Mouse (Mus musculus): Measurements from ENCODE around the gene Dio1. TPM values are rescaled to one million over a fixed set of nuclear protein-coding genes. Genes with fewer than 3 reads are reported as not detected.

The Dio1 gene
- polyA plus RNA-seq, 1 experiment: not detected

- DNase-seq (ENCODE audit: extremely low spot score in 1 of 2, low spot score in 1 of 2): no peak
These were observed 4.7 kb downstream of the Dio1 start for GRCm38 (mm10) chr4:107302221-107302620.

DNA sequence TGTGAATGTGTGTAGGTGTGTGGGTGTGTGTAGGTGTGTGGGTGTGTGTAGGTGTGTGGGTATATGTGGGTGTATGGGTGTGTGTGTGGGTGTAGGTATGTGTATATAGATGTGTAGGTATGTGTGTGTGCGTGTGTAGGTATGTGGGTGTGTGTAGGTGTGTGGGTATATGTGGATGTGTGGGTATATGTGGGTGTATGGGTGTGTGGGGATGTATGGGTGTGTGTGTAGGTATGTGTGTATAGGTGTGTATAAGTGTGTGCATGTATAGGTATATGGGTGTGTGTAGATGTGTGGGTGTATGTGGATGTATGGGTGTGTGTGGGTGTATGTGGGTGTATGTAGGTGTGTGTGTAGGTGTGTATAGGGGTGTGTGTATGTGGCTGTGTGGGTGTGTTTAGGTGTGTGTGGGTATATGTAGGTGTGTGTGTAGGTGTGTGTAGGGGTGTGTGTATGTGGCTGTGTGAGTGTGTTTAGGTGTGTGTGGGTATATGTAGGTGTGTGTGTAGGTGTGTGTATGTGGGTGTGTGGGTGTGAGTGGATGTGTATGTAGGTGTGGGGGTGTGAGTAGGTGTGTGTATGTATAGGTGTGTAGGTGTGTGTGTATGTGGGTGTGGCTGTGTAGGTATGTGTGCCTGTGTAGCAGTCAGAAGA lies 5.9 kb downstream of the Dio1 start:
- DNase-seq (ENCODE audit: extremely low spot score in 1 of 2, low spot score in 1 of 2): no peak

GRCm38 (mm10) chr4:107300371-107300770 lies 6.6 kb downstream of the Dio1 start:
- DNase-seq (ENCODE audit: extremely low spot score in 1 of 2, low spot score in 1 of 2): no peak

DNA sequence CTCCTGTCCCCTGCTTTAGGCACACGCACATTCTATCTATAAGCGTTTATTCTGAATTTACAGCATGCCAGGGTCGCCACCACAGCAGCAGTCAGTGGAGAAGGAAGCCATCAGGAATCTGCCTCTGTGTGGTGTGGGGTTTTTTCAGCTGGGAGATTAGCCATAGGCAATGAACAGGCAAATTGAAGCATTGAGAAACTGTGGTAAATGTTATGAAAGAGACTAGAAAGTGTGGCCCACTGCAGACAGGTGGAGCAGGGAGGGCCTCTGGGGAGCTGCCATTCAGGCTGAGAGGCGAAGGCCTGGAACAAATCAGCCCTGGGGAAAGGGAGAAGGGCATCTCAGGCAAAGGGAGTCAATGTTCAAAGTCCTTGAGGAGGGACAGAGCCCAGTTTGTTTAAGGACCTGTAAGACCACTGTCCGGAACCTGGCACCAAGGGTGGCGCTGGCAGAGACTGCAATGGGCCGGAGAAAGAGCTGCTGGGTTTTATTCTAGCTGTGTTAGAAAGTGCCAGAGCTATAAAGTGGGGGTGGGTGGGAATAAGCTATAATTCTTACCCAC lies 7.1 kb downstream of the Dio1 start:
- no peak for DNase-seq (ENCODE audit: extremely low spot score in 1 of 2, low spot score in 1 of 2)

DNA sequence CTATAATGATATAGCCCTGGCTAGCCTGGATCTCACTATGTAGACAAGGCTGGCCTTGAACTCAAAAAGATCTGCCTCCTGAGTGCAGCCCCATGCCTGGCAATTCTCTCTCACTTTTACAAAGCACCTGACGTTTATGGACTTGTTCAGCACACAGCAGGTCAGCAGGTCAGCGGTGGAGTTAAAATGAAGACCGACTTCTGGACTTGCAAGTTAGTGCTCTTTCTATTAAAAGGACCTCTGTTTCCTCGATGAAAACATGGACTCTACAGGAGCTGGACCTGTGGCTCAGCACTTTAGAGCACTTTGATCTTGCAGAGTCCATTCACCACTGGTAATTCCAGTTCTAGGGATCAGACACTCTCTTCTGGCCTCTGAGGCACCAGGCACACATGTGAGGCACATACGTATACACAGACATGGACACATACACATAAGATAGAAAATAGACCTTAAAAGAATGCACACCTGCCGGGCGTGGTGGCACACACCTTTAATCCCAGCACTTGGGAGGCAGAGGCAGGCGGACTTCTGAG lies 8.8 kb downstream of the Dio1 start:
- no peak for DNase-seq (ENCODE audit: extremely low spot score in 1 of 2, low spot score in 1 of 2)

- no peak for DNase-seq (ENCODE audit: extremely low spot score in 1 of 2, low spot score in 1 of 2)
These were observed 14.7 kb downstream of the Dio1 start for GRCm38 (mm10) chr4:107292273-107292662.

GRCm38 (mm10) chr4:107291611-107292272 lies 15.2 kb downstream of the Dio1 start:
- DNase-seq (ENCODE audit: extremely low spot score in 1 of 2, low spot score in 1 of 2): peak in 1 of 2 experiments; percentile 52

DNA sequence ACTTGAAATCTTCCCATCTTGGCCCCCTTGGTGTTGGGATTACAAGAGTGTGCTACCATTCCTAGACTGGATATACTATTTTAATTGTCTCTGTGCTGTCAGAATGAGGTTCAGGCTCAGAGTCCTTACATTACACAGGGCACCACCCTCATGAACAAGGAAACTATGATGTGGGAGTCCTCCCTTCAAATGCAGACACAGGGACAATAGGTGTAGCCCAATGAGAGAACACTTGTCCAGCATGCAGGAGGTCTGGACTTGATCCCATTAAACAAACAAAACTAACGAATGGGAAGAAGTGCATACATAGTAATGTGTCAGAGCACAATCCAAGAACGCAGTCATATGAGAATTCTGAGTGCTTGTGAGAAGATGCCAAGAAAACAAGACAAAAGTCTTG lies 19.5 kb downstream of the Dio1 start:
- no peak for DNase-seq (ENCODE audit: extremely low spot score in 1 of 2, low spot score in 1 of 2)

DNA sequence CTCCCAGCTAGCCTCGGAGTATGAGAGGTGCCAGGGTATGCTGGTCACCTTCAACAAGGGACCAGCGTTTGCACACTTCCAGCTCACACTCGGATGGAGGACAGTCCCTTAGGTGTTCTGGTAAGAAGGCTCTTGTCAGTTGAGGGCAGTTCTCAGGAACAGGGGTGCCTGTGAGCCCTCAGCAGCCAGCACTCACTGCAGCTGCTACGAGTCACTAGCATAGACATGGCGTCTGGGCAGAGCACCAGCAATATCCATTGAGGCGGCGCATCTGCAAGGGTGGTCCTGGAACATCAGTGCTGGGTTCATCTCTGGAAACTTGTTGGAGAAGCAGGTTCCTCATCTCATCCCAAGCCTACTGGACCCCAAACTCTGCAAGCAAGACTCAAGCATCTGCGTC lies 20.6 kb downstream of the Dio1 start:
- no peak for DNase-seq (ENCODE audit: extremely low spot score in 1 of 2, low spot score in 1 of 2)

DNA sequence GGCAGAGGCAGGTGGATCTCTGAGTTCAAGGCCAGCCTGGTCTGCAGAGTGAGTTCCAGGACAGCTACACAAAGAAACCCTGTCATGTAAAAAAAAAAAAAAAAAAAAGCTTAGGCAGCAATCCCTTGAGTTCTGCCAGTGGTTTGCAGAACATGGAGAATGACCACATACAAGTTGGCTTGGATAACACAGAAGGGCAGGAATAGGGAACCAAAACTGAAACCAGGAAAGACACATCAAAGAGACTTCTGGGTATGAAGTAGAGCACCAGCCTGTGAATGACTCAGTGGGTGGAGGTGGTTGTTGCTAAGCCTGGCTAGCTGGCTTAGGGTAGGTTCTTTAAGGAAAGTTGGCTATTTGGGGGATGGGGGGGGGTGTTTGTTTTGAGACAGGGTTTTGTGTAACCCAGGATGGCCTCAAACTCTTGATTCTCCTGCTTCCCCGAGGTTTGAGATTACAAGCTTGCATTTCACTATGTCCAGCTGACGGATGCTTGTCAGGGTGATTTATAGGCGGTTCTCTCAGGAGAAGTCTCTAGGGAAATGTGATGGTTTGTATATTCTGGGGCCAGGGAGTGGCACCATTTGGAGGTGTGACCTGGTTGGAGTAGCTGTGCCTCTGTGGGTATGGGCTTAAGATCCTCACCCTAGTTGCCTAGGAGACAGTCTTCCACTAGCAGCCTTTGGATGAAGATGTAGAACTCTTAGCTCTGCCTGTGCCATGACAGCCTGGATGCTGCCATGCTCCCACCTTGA lies 21.3 kb downstream of the Dio1 start:
- no peak for DNase-seq (ENCODE audit: extremely low spot score in 1 of 2, low spot score in 1 of 2)

- no peak for DNase-seq (ENCODE audit: extremely low spot score in 1 of 2, low spot score in 1 of 2)
These were observed 26.0 kb downstream of the Dio1 start for GRCm38 (mm10) chr4:107280843-107281475.

- DNase-seq (ENCODE audit: extremely low spot score in 1 of 2, low spot score in 1 of 2): no peak
These were observed 28.7 kb downstream of the Dio1 start for GRCm38 (mm10) chr4:107278188-107278707.

- no peak for DNase-seq (ENCODE audit: extremely low spot score in 1 of 2, low spot score in 1 of 2)
These were observed 32.5 kb downstream of the Dio1 start for GRCm38 (mm10) chr4:107274511-107274910.

- no peak for DNase-seq (ENCODE audit: extremely low spot score in 1 of 2, low spot score in 1 of 2)
These were observed 33.3 kb downstream of the Dio1 start for GRCm38 (mm10) chr4:107273683-107274082.

DNA sequence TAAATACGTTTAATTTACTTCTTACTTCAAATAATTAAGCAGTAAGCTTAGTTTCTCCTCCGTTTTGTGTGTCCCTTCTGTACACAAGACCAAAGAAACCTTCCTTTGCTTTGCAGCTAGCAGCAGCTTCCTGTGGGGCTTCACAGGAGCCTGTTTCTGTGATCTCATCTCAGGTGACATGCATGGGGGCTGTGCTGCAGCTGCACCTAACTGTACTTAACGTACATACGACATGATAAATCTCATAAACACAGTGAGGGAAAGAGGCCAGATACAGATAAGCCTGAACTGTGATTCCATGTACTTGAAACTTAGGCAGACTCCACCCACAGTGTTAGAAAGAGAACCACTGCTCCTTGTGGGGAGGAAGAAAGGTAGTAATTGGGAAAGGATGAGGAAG lies 47.0 kb downstream of the Dio1 start:
- no peak for DNase-seq (ENCODE audit: extremely low spot score in 1 of 2, low spot score in 1 of 2)

- DNase-seq (ENCODE audit: extremely low spot score in 1 of 2, low spot score in 1 of 2): no peak
These were observed 52.6 kb downstream of the Dio1 start for GRCm38 (mm10) chr4:107254414-107254813.

GRCm38 (mm10) chr4:107253125-107254091 lies 53.6 kb downstream of the Dio1 start, which contains the start of the genes Lrrc42 and Hspb11:
Gene Lrrc42 (minus strand): TSS chr4:107253532.
Gene Hspb11 (plus strand): TSS chr4:107253593.
- DNase-seq (ENCODE audit: extremely low spot score in 1 of 2, low spot score in 1 of 2): peak; percentile 89 to 92

DNA sequence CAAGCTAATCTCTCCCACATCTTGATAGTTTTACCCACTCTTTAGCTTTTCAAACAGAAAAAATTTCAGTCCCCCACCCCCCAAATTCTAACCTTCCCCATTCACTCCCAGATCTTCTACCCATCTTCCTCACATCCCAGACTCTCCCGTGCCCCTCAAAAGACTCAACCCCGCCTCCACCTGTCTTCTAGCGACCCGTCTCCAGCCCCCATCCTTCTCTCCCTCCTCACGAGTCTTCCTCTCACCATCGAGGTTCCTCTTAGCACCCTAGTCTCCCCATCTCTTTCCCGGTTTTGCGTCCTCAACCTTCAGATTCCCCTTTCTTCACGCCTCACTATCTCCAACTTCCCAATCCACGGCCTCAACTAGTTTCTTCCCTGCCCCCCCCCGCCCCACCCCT lies 54.4 kb downstream of the Dio1 start:
- no peak for DNase-seq (ENCODE audit: extremely low spot score in 1 of 2, low spot score in 1 of 2)

DNA sequence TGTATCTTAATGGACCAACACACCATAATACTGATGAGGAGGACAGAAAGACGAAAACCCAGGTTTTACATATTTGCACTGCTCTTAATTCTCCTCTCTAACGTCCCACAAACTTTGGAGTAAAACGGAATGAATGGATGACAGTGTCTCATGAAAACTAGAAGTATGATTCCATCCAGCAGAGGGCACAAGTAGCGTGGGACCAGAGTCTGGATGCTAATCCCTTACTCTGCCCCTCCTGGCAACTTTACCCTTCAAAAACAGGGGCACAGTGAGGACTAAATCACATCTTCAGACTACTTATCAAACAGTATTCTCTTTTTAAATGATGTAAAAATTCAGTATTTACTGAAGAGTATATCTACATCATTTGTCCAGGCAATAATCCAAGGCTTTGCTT lies 56.5 kb downstream of the Dio1 start:
- DNase-seq (ENCODE audit: extremely low spot score in 1 of 2, low spot score in 1 of 2): peak in 1 of 2 experiments; percentile 74

Measured in frontal cortex, adult 2 months (tissue).